9 mouse cellular contexts compared by ENCODE assay signal in genomic region chr11:119298917-119299316, GRCm38 (mm10). TPM values are rescaled to one million over a fixed set of nuclear protein-coding genes. Genes with fewer than 3 reads are reported as not detected.
DNase-seq lines count a peak whose midpoint lies in the region; ATAC-seq and TF ChIP-seq lines count a peak whose summit lies in the region.
"Had no signal": no experiment of that assay in that cellular context is flagged by ENCODE, and none has a peak within 500 bp of the region (broad histone marks: within the 10 kb centered on the region; RNA-seq: fewer than 3 reads in every experiment).

No protein-coding gene starts in this region.

- peaks cover 4% of the 10 kb centered on the region for H3K4me1 ChIP-seq in heart, adult 2 months (ENCODE audit: control insufficient read depth, insufficient read depth, low read length)
- H3K4me1 ChIP-seq in thymus, adult 2 months (replicated peaks; ENCODE audit: control insufficient read depth, insufficient read depth, low read length): peaks cover 16% of the 10 kb centered on the region
- peaks cover 25% of the 10 kb centered on the region for H3K4me1 ChIP-seq in liver, embryonic 12.5 days

- no peak for DNase-seq in heart, adult 2 months
- DNase-seq in heart, adult 11 months: no peak
- DNase-seq in thymus, adult 2 months: no peak
- DNase-seq in thymus, postnatal 10 days (ENCODE audit: low spot score in 2 of 2): no peak
- DNase-seq in urinary bladder, postnatal 14 days (ENCODE audit: low spot score): no peak
- no peak for DNase-seq in left cerebral cortex, postnatal 4 days
- DNase-seq: cerebellum, postnatal 36 days had no signal

- TF ChIP-seq EP300 in heart, adult 2 months (IDR thresholded peaks at IDR 0.05; ENCODE audit: insufficient read depth, low read depth, low read length): no peak

- peak overlapping the region; percentile 86; the same call in 1 of the 2 replicates for H3K9ac ChIP-seq in heart, adult 2 months (ENCODE audit: low read depth, low read length)
- peak overlapping the region; percentile 97 for H3K9ac ChIP-seq in liver, embryonic 12.5 days

- intact Hi-C loops in heart, adult 2 months (cut with DNase I): no loop called here
- intact Hi-C loops in left cerebral cortex, postnatal 4 days (cut with DNase I): no loop called here

- H3K4me3 ChIP-seq in heart, adult 2 months: peak overlapping the region; percentile 94
- H3K4me3 ChIP-seq in thymus, adult 2 months (ENCODE audit: control insufficient read depth, insufficient read depth, low read length): peak overlapping the region; percentile 81
- peak overlapping the region; percentile 98 for H3K4me3 ChIP-seq in liver, embryonic 12.5 days

- H3K36me3 ChIP-seq in heart, adult 2 months (ENCODE audit: control insufficient read depth, insufficient read depth, low read length): no peaks in the 10 kb centered on the region
- H3K36me3 ChIP-seq in thymus, adult 2 months (ENCODE audit: control insufficient read depth, insufficient read depth, low read length): peaks cover 34% of the 10 kb centered on the region
- peaks cover 45% of the 10 kb centered on the region for H3K36me3 ChIP-seq in liver, embryonic 12.5 days

- WGBS in heart, adult 2 months: 4% methylated on average over 7 of the region's 7 CpGs
- 10% methylated on average over 7 of the region's 7 CpGs for WGBS in thymus, adult 2 months
- WGBS in liver, embryonic 12.5 days (ENCODE audit: insufficient replicate concordance): 13% methylated on average over 7 of the region's 7 CpGs

- peak overlapping the region; percentile 91 for H3K27ac ChIP-seq in heart, adult 2 months
- no peak overlapping the region for H3K27ac ChIP-seq in thymus, adult 2 months (ENCODE audit: control insufficient read depth, insufficient read depth, low read length)
- peak overlapping the region; percentile 86 for H3K27ac ChIP-seq in liver, embryonic 12.5 days

- TF ChIP-seq CTCF in heart, adult 2 months (IDR thresholded peaks at IDR 0.05): no peak
- TF ChIP-seq CTCF in thymus, adult 2 months (IDR thresholded peaks at IDR 0.05; ENCODE audit: borderline replicate concordance, control insufficient read depth, extremely low read depth, insufficient read depth, low read length, poor library complexity): no peak

- H3K79me2 ChIP-seq in heart, adult 2 months (replicated peaks; ENCODE audit: control insufficient read depth, insufficient read depth, low read length): peaks cover 5% of the 10 kb centered on the region; the same call in 1 of the 2 replicates

- H3K9me3 ChIP-seq in liver, embryonic 12.5 days (replicated peaks): no peaks in the 10 kb centered on the region

- no peaks in the 10 kb centered on the region for H3K27me3 ChIP-seq in heart, adult 2 months (ENCODE audit: control insufficient read depth, insufficient read depth, low read length)
- H3K27me3 ChIP-seq in thymus, adult 2 months (ENCODE audit: control insufficient read depth, insufficient read depth, low read length): no peaks in the 10 kb centered on the region
- H3K27me3 ChIP-seq in liver, embryonic 12.5 days (replicated peaks): peaks cover 20% of the 10 kb centered on the region

- TF ChIP-seq POLR2A in heart, adult 2 months (IDR thresholded peaks at IDR 0.05; ENCODE audit: insufficient read depth, low read depth, low read length): no peak
- TF ChIP-seq POLR2A in thymus, adult 2 months (IDR thresholded peaks at IDR 0.05; ENCODE audit: control insufficient read depth, extremely low read depth, insufficient read depth, low read length, poor library complexity): no peak

- peak overlapping the region; percentile 90 for H3K4me2 ChIP-seq in liver, embryonic 12.5 days

- ATAC-seq in liver, embryonic 12.5 days: no peak
- ATAC-seq in megakaryocyte-erythroid progenitor cell, adult 5-6 weeks (replicated peaks; ENCODE audit: low FRiP score, low TSS enrichment, poor library complexity, severe bottlenecking): no peak

RNA-seq across cellular contexts. Expression of gene Eif4a3, which starts 1.0 kb away (rescaled TPM):
- 10 to 100 TPM; 60.5 to 67.3 TPM for total RNA-seq in heart, adult 2 months (2021)
- polyA plus RNA-seq in heart, adult 2 months (2012; rRNA removed): 59.9 and 95.2 TPM in 2 replicates
- polyA plus RNA-seq in thymus, adult 2 months (2012; rRNA removed): 178 and 196 TPM in 2 replicates
- 247 and 262 TPM in 2 replicates for polyA plus RNA-seq in liver, embryonic 12.5 days (2016; fragmentation: Nextera tagmentation; extraction: Ambion mirVana)
- total RNA-seq in megakaryocyte-erythroid progenitor cell, adult 5-6 weeks (2014; fragmentation: Nextera tagmentation): 294 and 360 TPM in 2 replicates
- total RNA-seq in megakaryocyte-erythroid progenitor cell, adult 5-6 weeks (2017): 206 and 229 TPM in 2 replicates
- total RNA-seq in left cerebral cortex, postnatal 4 days (2021): 100 to 1,000 TPM; 115 to 127 TPM

RNA-seq across cellular contexts. Expression of gene Card14, which starts 8.7 kb away (rescaled TPM):
- under 1 TPM in 1 of 2 experiments, not detected in 1; 0.11 TPM for total RNA-seq in heart, adult 2 months (2021)
- polyA plus RNA-seq in heart, adult 2 months (2012; rRNA removed): 0.12 and 0.33 TPM in 2 replicates
- polyA plus RNA-seq in thymus, adult 2 months (2012; rRNA removed): 0.90 and 0.94 TPM in 2 replicates
- 0.23 and 0.26 TPM in 2 replicates for polyA plus RNA-seq in liver, embryonic 12.5 days (2016; fragmentation: Nextera tagmentation; extraction: Ambion mirVana)
- not detected in 2 replicates for total RNA-seq in megakaryocyte-erythroid progenitor cell, adult 5-6 weeks (2014; fragmentation: Nextera tagmentation)
- not detected in 2 replicates for total RNA-seq in megakaryocyte-erythroid progenitor cell, adult 5-6 weeks (2017)
- total RNA-seq in left cerebral cortex, postnatal 4 days (2021): under 1 TPM; 0.38 to 0.54 TPM

RNA-seq across cellular contexts. Expression of gene Gaa, which starts 31.2 kb away (rescaled TPM):
- total RNA-seq in heart, adult 2 months (2021): 100 to 1,000 TPM in 1 of 2 experiments, 10 to 100 TPM in 1; 89.3 to 102 TPM
- polyA plus RNA-seq in heart, adult 2 months (2012; rRNA removed): 165 and 186 TPM in 2 replicates
- 80.0 and 94.8 TPM in 2 replicates for polyA plus RNA-seq in thymus, adult 2 months (2012; rRNA removed)
- 26.4 and 27.3 TPM in 2 replicates for polyA plus RNA-seq in liver, embryonic 12.5 days (2016; fragmentation: Nextera tagmentation; extraction: Ambion mirVana)
- total RNA-seq in megakaryocyte-erythroid progenitor cell, adult 5-6 weeks (2014; fragmentation: Nextera tagmentation): 33.7 and 44.1 TPM in 2 replicates
- 22.6 and 34.2 TPM in 2 replicates for total RNA-seq in megakaryocyte-erythroid progenitor cell, adult 5-6 weeks (2017)
- 100 to 1,000 TPM in 1 of 2 experiments, 10 to 100 TPM in 1; 86.9 to 104 TPM for total RNA-seq in left cerebral cortex, postnatal 4 days (2021)

RNA-seq across cellular contexts. Expression of gene Sgsh, which starts 56.4 kb away (rescaled TPM):
- 1 to 10 TPM; 5.5 to 5.7 TPM for total RNA-seq in heart, adult 2 months (2021)
- 10.6 and 11.1 TPM in 2 replicates for polyA plus RNA-seq in heart, adult 2 months (2012; rRNA removed)
- polyA plus RNA-seq in thymus, adult 2 months (2012; rRNA removed): 28.6 and 36.5 TPM in 2 replicates
- 3.0 and 3.3 TPM in 2 replicates for polyA plus RNA-seq in liver, embryonic 12.5 days (2016; fragmentation: Nextera tagmentation; extraction: Ambion mirVana)
- 6.3 and 11.9 TPM in 2 replicates for total RNA-seq in megakaryocyte-erythroid progenitor cell, adult 5-6 weeks (2014; fragmentation: Nextera tagmentation)
- total RNA-seq in megakaryocyte-erythroid progenitor cell, adult 5-6 weeks (2017): 3.6 and 5.1 TPM in 2 replicates
- total RNA-seq in left cerebral cortex, postnatal 4 days (2021): 1 to 10 TPM; 4.2 to 5.1 TPM

RNA-seq across cellular contexts. Expression of gene Slc26a11, which starts 56.4 kb away (rescaled TPM):
- total RNA-seq in heart, adult 2 months (2021): 1 to 10 TPM; 2.0 to 2.2 TPM
- 7.8 and 9.9 TPM in 2 replicates for polyA plus RNA-seq in heart, adult 2 months (2012; rRNA removed)
- polyA plus RNA-seq in thymus, adult 2 months (2012; rRNA removed): 19.9 and 21.7 TPM in 2 replicates
- 2.6 and 2.9 TPM in 2 replicates for polyA plus RNA-seq in liver, embryonic 12.5 days (2016; fragmentation: Nextera tagmentation; extraction: Ambion mirVana)
- 1.7 and 4.4 TPM in 2 replicates for total RNA-seq in megakaryocyte-erythroid progenitor cell, adult 5-6 weeks (2014; fragmentation: Nextera tagmentation)
- 0.65 and 1.5 TPM in 2 replicates for total RNA-seq in megakaryocyte-erythroid progenitor cell, adult 5-6 weeks (2017)
- 1 to 10 TPM; 4.1 to 5.3 TPM for total RNA-seq in left cerebral cortex, postnatal 4 days (2021)
